Mouse (Mus musculus) erythroblast, embryonic 14.5 days (primary cell): ENCODE measurements around the gene Serpind1.

Source experiments
- GATA1 ChIP-seq: IDR thresholded peaks from 2 replicates; pipeline ENCODE4 v1.6.1; 2012; ENCODE audit warnings: low read length, inconsistent platforms, mixed read lengths
- TAL1 ChIP-seq: IDR thresholded peaks from 3 replicates; pipeline ENCODE4 v1.6.1; 2012; ENCODE audit warnings: low read length, inconsistent platforms, mixed read lengths

GRCm38 (mm10) chr16:17292751-17293150, 38.4 kb upstream of the Serpind1 start:
- TF ChIP-seq GATA1 (no peak), TAL1 (no peak)
